Mouse (Mus musculus) lung, adult 2 months (tissue): Measurements from ENCODE around the gene Olfr605.

Source experiments
- CTCF ChIP-seq: fragments of 200-500 bp; IDR thresholded peaks from 2 replicates; pipeline ENCODE4 v1.5.1; 2011; ENCODE audit warnings: mild to moderate bottlenecking, low read length, control low read depth; ENCODE audit not compliant: insufficient read depth
- POLR2A ChIP-seq: fragments of 200-500 bp; IDR thresholded peaks from 2 replicates; pipeline ENCODE4 v1.6.1; 2011; ENCODE audit warnings: low read depth, mild to moderate bottlenecking, control low read depth, low read length, borderline replicate concordance; ENCODE audit errors: extremely low read depth

GRCm38 (mm10) chr7:103460590-103460989, 15.4 kb upstream of the Olfr605 start:
- TF ChIP-seq CTCF, result no peak
- no peak for TF ChIP-seq POLR2A
